Mouse (Mus musculus) heart, adult 10 weeks (tissue): ENCODE data around the gene Ubqln3. TPM values are rescaled to one million over a fixed set of nuclear protein-coding genes. Genes with fewer than 3 reads are reported as not detected.

Experiments
- polyA plus RNA-seq: library from polyadenylated mRNA; stranded (reverse); fragments of 350-450 nt; fragmentation: Illumina TruSeq; extraction: RNeasy Lipid Tissue Mini Kit (QIAGEN cat#74804); gene quantifications from one replicate; pipeline ENCODE4 v1.2.3, GENCODE M21; 2014; ENCODE audit warnings: low read depth, low replicate concordance

The Ubqln3 gene
- not detected for polyA plus RNA-seq

GRCm38 (mm10) chr7:104143179-104143578, at the start of gene Ubqln3:
Gene Ubqln3, minus strand, starts transcription at chr7:104143279.

GRCm38 (mm10) chr7:104183292-104183691, 40.2 kb upstream of the Ubqln3 start, which contains the start of gene Olfr648:
Gene Olfr648, minus strand, starts transcription at chr7:104183392.

GRCm38 (mm10) chr7:104150456-104150855, 7.4 kb upstream of the Ubqln3 start, which contains the start of gene Ubqlnl:
Gene Ubqlnl, minus strand, starts transcription at chr7:104150556.

GRCm38 (mm10) chr7:104137305-104137704, 5.8 kb downstream of the Ubqln3 start, which contains the start of gene Olfr643:
Gene Olfr643, minus strand, starts transcription at chr7:104137405.

GRCm38 (mm10) chr7:104129726-104130125, 13.4 kb downstream of the Ubqln3 start, which contains the start of gene Ubqln5:
Gene Ubqln5, minus strand, starts transcription at chr7:104129826.

GRCm38 (mm10) chr7:104104757-104104972, 38.4 kb downstream of the Ubqln3 start, which contains the start of gene Olfr646:
Gene Olfr646, plus strand, starts transcription at chr7:104104873.

Other genes starting within 250 kb of the Ubqln3 start
- gene Olfr64, start 248.8 kb downstream of the Ubqln3 start, polyA plus RNA-seq: not detected
- not detected for gene Olfr65, start 239.8 kb downstream of the Ubqln3 start, polyA plus RNA-seq
- not detected for gene Olfr631, start 214.5 kb downstream of the Ubqln3 start, polyA plus RNA-seq
- not detected for gene Olfr632, start 208.9 kb downstream of the Ubqln3 start, polyA plus RNA-seq
- gene Olfr633, start 198.8 kb downstream of the Ubqln3 start, polyA plus RNA-seq: not detected
- not detected for gene Olfr635, start 172.1 kb downstream of the Ubqln3 start, polyA plus RNA-seq
- not detected for gene Olfr638, start 144.5 kb downstream of the Ubqln3 start, polyA plus RNA-seq
- not detected for gene Olfr639, start 126.0 kb downstream of the Ubqln3 start, polyA plus RNA-seq
- gene Olfr640, start 117.7 kb downstream of the Ubqln3 start, polyA plus RNA-seq: not detected
- gene Olfr641, start 107.8 kb downstream of the Ubqln3 start, polyA plus RNA-seq: not detected
- gene Olfr642, start 90.6 kb downstream of the Ubqln3 start, polyA plus RNA-seq: not detected
- gene 4930516K23Rik, start 81.8 kb downstream of the Ubqln3 start, polyA plus RNA-seq: not detected
- not detected for gene Olfr644, start 71.4 kb downstream of the Ubqln3 start, polyA plus RNA-seq
- gene Olfr645, start 57.8 kb downstream of the Ubqln3 start, polyA plus RNA-seq: not detected
- gene Olfr646, start 38.4 kb downstream of the Ubqln3 start, polyA plus RNA-seq: not detected
- gene Ubqln5, start 13.5 kb downstream of the Ubqln3 start, polyA plus RNA-seq: not detected
- not detected for gene Olfr643, start 5.9 kb downstream of the Ubqln3 start, polyA plus RNA-seq
- not detected for gene Ubqlnl, start 7.3 kb upstream of the Ubqln3 start, polyA plus RNA-seq
- not detected for gene Olfm5, start 21.6 kb upstream of the Ubqln3 start, polyA plus RNA-seq
- not detected for gene Olfr648, start 40.1 kb upstream of the Ubqln3 start, polyA plus RNA-seq
- gene Olfr649, start 52.7 kb upstream of the Ubqln3 start, polyA plus RNA-seq: not detected
- 0.76 TPM for gene Trim6, start 75.5 kb upstream of the Ubqln3 start, polyA plus RNA-seq
- gene Trim34a, start 101.2 kb upstream of the Ubqln3 start, polyA plus RNA-seq: 7.4 TPM
- gene Trim5, start 144.8 kb upstream of the Ubqln3 start, polyA plus RNA-seq: 1.6 TPM
- 19.8 TPM for gene Trim12a, start 172.2 kb upstream of the Ubqln3 start, polyA plus RNA-seq
- gene Trim34b, start 186.2 kb upstream of the Ubqln3 start, polyA plus RNA-seq: not detected
- 8.5 TPM for gene Trim12c, start 210.1 kb upstream of the Ubqln3 start, polyA plus RNA-seq
- gene Trim30b, start 226.6 kb upstream of the Ubqln3 start, polyA plus RNA-seq: 0.24 TPM